Mouse (Mus musculus) MEL (cell line): ENCODE measurements around the gene Rcor2. TPM values are rescaled to one million over a fixed set of nuclear protein-coding genes. Genes with fewer than 3 reads are reported as not detected.
A peak's percentile ranks its signal among the peaks of the same experiment; 100 is the strongest.

ENCODE experiments used
- DNase-seq: peaks from one replicate; pipeline ENCODE4 v3.0.0; 2011; ENCODE audit warnings: low read depth, low spot score
- H3K27ac ChIP-seq: 2 replicates; pipeline ENCODE4 v1.5.1; 2012; ENCODE audit warnings: low read depth, mild to moderate bottlenecking, control low read depth, low read length, moderate library complexity; ENCODE audit not compliant: control insufficient read depth
- H3K27me3 ChIP-seq, 2 experiments: fragments of 150-350 bp in 1 of 2; sonication (generic) in 1 of 2; 2 replicates each; pipeline ENCODE4 v1.6.1; 2012; ENCODE audit warnings: low read length in 2 of 2, mild to moderate bottlenecking in 2 of 2, improper control_type of control experiment in 1 of 2, moderate library complexity in 1 of 2; ENCODE audit not compliant: insufficient read depth in 2 of 2, control insufficient read depth in 1 of 2
- H3K36me3 ChIP-seq, 2 experiments: 2 replicates each; pipeline ENCODE4 v1.6.1; 2012 to 2014; ENCODE audit warnings: low read length in 2 of 2, improper control_type of control experiment in 1 of 2, inconsistent platforms in 1 of 2, mild to moderate bottlenecking in 1 of 2; ENCODE audit not compliant: insufficient read depth in 2 of 2, control insufficient read depth in 1 of 2
- H3K4me1 ChIP-seq, 2 experiments: fragments of 150-350 bp in 1 of 2; sonication (generic) in 1 of 2; 2 replicates each; pipeline ENCODE4 v1.6.1; 2012; ENCODE audit warnings: low read length in 2 of 2, improper control_type of control experiment in 1 of 2, mild to moderate bottlenecking in 1 of 2; ENCODE audit not compliant: insufficient read depth in 2 of 2, control insufficient read depth in 1 of 2
- H3K4me3 ChIP-seq, 2 experiments: fragments of 150-350 bp in 1 of 2; sonication (generic) in 1 of 2; 2 replicates each; pipeline ENCODE4 v1.5.1; 2012; ENCODE audit warnings: low read depth in 2 of 2, low read length in 2 of 2, mild to moderate bottlenecking in 2 of 2, moderate library complexity in 2 of 2, control low read depth in 1 of 2, improper control_type of control experiment in 1 of 2; ENCODE audit not compliant: control insufficient read depth in 1 of 2, insufficient read depth in 1 of 2
- H3K79me2 ChIP-seq: 2 replicates; pipeline ENCODE4 v1.6.1; 2012; ENCODE audit warnings: mild to moderate bottlenecking, low read length, moderate library complexity; ENCODE audit not compliant: control insufficient read depth, poor library complexity, insufficient read depth
- H3K9ac ChIP-seq: 2 replicates; pipeline ENCODE4 v1.6.1; 2012; ENCODE audit warnings: low read depth, mild to moderate bottlenecking, control low read depth, low read length, moderate library complexity; ENCODE audit not compliant: control insufficient read depth, poor library complexity, severe bottlenecking
- H3K9me3 ChIP-seq: fragments of 150-350 bp; sonication (generic); replicated peaks from 2 replicates; pipeline ENCODE4 v1.6.1; 2012; ENCODE audit warnings: mild to moderate bottlenecking, low read length, improper control_type of control experiment, moderate library complexity; ENCODE audit not compliant: insufficient read depth
- CHD1 ChIP-seq: IDR thresholded peaks from 2 replicates; pipeline ENCODE4 v1.6.1; 2012; ENCODE audit warnings: low read depth, mild to moderate bottlenecking, inconsistent platforms, low read length, improper control_type of control experiment
- EP300 ChIP-seq, 2 experiments: IDR thresholded peaks; 2 replicates each; pipeline ENCODE4 v1.6.1; 2011; ENCODE audit warnings: improper control_type of control experiment in 2 of 2, low read length in 2 of 2, low read depth in 1 of 2, mild to moderate bottlenecking in 1 of 2
- GATA1 ChIP-seq: IDR thresholded peaks from 2 replicates; pipeline ENCODE4 v1.6.1; 2011; ENCODE audit warnings: low read depth, low read length, improper control_type of control experiment
- HCFC1 ChIP-seq: IDR thresholded peaks from 2 replicates; pipeline ENCODE4 v1.6.1; 2012; ENCODE audit warnings: low read depth, mild to moderate bottlenecking, inconsistent platforms, low read length, improper control_type of control experiment, moderate library complexity
- MAFK ChIP-seq: IDR thresholded peaks from 2 replicates; pipeline ENCODE4 v1.6.1; 2011; ENCODE audit warnings: low read depth, mild to moderate bottlenecking, low read length, improper control_type of control experiment, borderline replicate concordance
- MAX ChIP-seq: IDR thresholded peaks from 2 replicates; pipeline ENCODE4 v1.6.1; 2011; ENCODE audit warnings: low read length, improper control_type of control experiment
- MXI1 ChIP-seq: IDR thresholded peaks from 2 replicates; pipeline ENCODE4 v1.6.1; 2011; ENCODE audit warnings: mild to moderate bottlenecking, low read depth, low read length, improper control_type of control experiment
- MYC ChIP-seq: IDR thresholded peaks from 2 replicates; pipeline ENCODE4 v1.6.1; 2011; ENCODE audit warnings: low read depth, mild to moderate bottlenecking, low read length, improper control_type of control experiment, moderate library complexity
- NELFE ChIP-seq: IDR thresholded peaks from 2 replicates; pipeline ENCODE4 v1.6.1; 2011; ENCODE audit warnings: low read depth, low read length, improper control_type of control experiment
- RCOR1 ChIP-seq: IDR thresholded peaks from 2 replicates; pipeline ENCODE4 v1.6.1; 2012; ENCODE audit warnings: low read depth, mild to moderate bottlenecking, inconsistent platforms, low read length, improper control_type of control experiment
- SIN3A ChIP-seq: IDR thresholded peaks from 2 replicates; pipeline ENCODE4 v1.6.1; 2012; ENCODE audit warnings: low read length, improper control_type of control experiment, inconsistent platforms
- TAL1 ChIP-seq: IDR thresholded peaks from 2 replicates; pipeline ENCODE4 v1.6.1; 2012; ENCODE audit warnings: mild to moderate bottlenecking, inconsistent platforms, low read length, moderate library complexity, mixed read lengths
- TCF12 ChIP-seq: IDR thresholded peaks from 2 replicates; pipeline ENCODE4 v1.6.1; 2014; ENCODE audit warnings: low read depth, mild to moderate bottlenecking, inconsistent platforms, low read length, improper control_type of control experiment, moderate library complexity
- UBTF ChIP-seq: IDR thresholded peaks from 2 replicates; pipeline ENCODE4 v1.6.1; 2012; ENCODE audit warnings: low read depth, mild to moderate bottlenecking, inconsistent platforms, low read length, improper control_type of control experiment, moderate library complexity, borderline replicate concordance; ENCODE audit not compliant: insufficient read depth
- USF1 ChIP-seq: IDR thresholded peaks from 2 replicates; pipeline ENCODE4 v1.6.1; 2014; ENCODE audit warnings: low read depth, mild to moderate bottlenecking, inconsistent platforms, low read length, improper control_type of control experiment, moderate library complexity
- ZKSCAN1 ChIP-seq: IDR thresholded peaks from 2 replicates; pipeline ENCODE4 v1.6.1; 2012; ENCODE audit warnings: low read depth, mild to moderate bottlenecking, inconsistent platforms, low read length, improper control_type of control experiment, moderate library complexity
- ZNF384 ChIP-seq: IDR thresholded peaks from 2 replicates; pipeline ENCODE4 v1.6.1; 2012; ENCODE audit warnings: low read depth, mild to moderate bottlenecking, inconsistent platforms, low read length, improper control_type of control experiment
- polyA plus RNA-seq, 2 experiments: library from polyadenylated mRNA; stranded (reverse) in 1 of 2; unstranded in 1 of 2; fragments of >175 nt in 1 of 2; fragments of >200 nt in 1 of 2; gene quantifications; 2 replicates each; pipeline versions ENCODE4 v1.2.1 to v1.2.4; 2012; ENCODE audit warnings: low replicate concordance in 2 of 2, low read depth in 1 of 2; ENCODE audit not compliant: insufficient read length in 2 of 2, insufficient read depth in 1 of 2, missing spikeins in 1 of 2
- total RNA-seq: library from RNA; depleted of rRNA; stranded (reverse); fragments of 300-350 nt; gene quantifications from 2 replicates; pipeline ENCODE4 v1.2.3, GENCODE M21; 2012

The Rcor2 gene
- total and polyA plus RNA-seq, 3 experiments, result 31.4 to 60.2 TPM; not detected in 1

GRCm38 (mm10) chr19:7305380-7306310 lies 38.5 kb downstream of the Rcor2 start (continued):
- TF ChIP-seq MYC, result no peak

GRCm38 (mm10) chr19:7306968-7307367 lies 39.8 kb downstream of the Rcor2 start:
- peaks cover 39% of the 10 kb centered on the region for H3K79me2 ChIP-seq
- H3K9ac ChIP-seq, result no peak overlapping the region
- H3K9me3 ChIP-seq, result no peaks in the 10 kb centered on the region
- no peak overlapping the region for H3K4me3 ChIP-seq
- H3K27ac ChIP-seq, result no peak overlapping the region
- H3K36me3 ChIP-seq, result peaks cover 3 to 64% of the 10 kb centered on the region in 2 experiments; a peak in 3 of 4 replicates
- H3K4me1 ChIP-seq, result peaks cover 32 to 58% of the 10 kb centered on the region in 2 experiments
- TF ChIP-seq MAX (no peak), ZNF384 (no peak), USF1 (no peak), MAFK (no peak), UBTF (no peak), ZKSCAN1 (no peak)
- no peak for DNase-seq
- H3K27me3 ChIP-seq, result no peaks in the 10 kb centered on the region

GRCm38 (mm10) chr19:7307995-7308770 lies 41.1 kb downstream of the Rcor2 start:
- peak overlapping the region; percentile 35 for H3K27ac ChIP-seq
- DNase-seq, result peak; percentile 53
- no peaks in the 10 kb centered on the region for H3K27me3 ChIP-seq
- peaks cover 0 to 70% of the 10 kb centered on the region in 2 experiments; a peak in 2 of 4 replicates for H3K36me3 ChIP-seq
- TF ChIP-seq CHD1, result no peak
- peak; percentile 73 for TF ChIP-seq EP300 (IDR thresholded peaks at IDR 0.05; ENCODE audit: low read depth in 1 of 2, low read length in 2 of 2)
- no peak; the same call in 1 of the 2 replicates for TF ChIP-seq NELFE
- peak; percentile 58 for TF ChIP-seq SIN3A
- TF ChIP-seq TAL1, result peak; percentile 37; the same call in 1 of the 2 replicates
- peak; percentile 77 for TF ChIP-seq MXI1
- peak; percentile 65; the same call in 1 of the 2 replicates for TF ChIP-seq MYC
- no peak for TF ChIP-seq MAFK
- peak; percentile 23; the same call in 1 of the 2 replicates for TF ChIP-seq RCOR1
- TF ChIP-seq TCF12, result peak; percentile 69
- peak; percentile 83 for TF ChIP-seq GATA1
- peak; percentile 46; the same call in 1 of the 2 replicates for TF ChIP-seq HCFC1
- TF ChIP-seq, all 39 proteins: peak for 9
- Histone ChIP-seq H3K79me2 (peaks cover 45% of the 10 kb centered on the region), H3K9me3 (no peaks in the 10 kb centered on the region), H3K4me3 (no peak overlapping the region), H3K4me1 (peaks cover 34 to 59% of the 10 kb centered on the region in 2 experiments), H3K9ac (no peak overlapping the region)
